ENCODE assay signal across 10 mouse cellular contexts in the genomic region with DNA sequence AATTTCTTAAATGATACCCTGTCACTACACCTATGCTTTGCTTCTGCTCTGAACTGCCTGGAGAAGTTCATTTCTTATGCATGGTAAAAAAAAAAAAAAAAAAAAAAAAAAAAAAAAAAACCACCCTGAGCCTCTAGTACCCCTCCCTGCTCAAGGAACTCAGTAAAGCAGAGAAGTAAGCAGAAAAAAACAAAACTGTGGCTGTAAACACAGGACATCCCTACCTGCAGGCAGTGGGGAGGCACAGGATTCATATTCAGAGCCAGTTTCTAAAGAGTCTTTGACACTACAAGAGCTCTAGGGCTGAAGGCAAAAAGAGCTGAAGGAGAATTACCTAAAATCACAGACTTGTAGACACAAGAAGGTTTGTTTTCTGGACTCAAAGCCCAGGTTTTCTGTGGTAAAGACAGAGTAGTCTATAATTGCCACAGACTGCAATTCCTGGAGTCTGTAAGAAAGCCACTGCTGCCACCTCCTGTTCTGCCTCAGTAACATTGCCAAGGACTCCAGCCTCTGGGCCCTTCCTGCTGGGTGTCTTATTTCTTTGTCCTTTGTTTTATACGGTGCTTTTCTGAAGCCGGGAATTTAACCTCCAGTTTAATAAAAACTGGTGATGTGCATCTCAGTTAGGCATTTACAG.
DNase-seq lines count a peak whose midpoint lies in the region; ATAC-seq and TF ChIP-seq lines count a peak whose summit lies in the region.
"Had no signal": no experiment of that assay in that cellular context is flagged by ENCODE, and none has a peak within 500 bp of the region (broad histone marks: within the 10 kb centered on the region; RNA-seq: fewer than 3 reads in every experiment).

No protein-coding gene starts in this region.

- no peaks in the 10 kb centered on the region for H3K9me3 ChIP-seq in heart, embryonic 10.5 days
- no peaks in the 10 kb centered on the region for H3K9me3 ChIP-seq in forebrain, embryonic 11.5 days (ENCODE audit: control insufficient read depth, low read length)
- no peaks in the 10 kb centered on the region for H3K9me3 ChIP-seq in intestine, postnatal 0 days (ENCODE audit: control insufficient read depth)

- TF ChIP-seq CTCF in heart, adult 2 months (IDR thresholded peaks at IDR 0.05): peak; percentile 77
- TF ChIP-seq CTCF in intestine, postnatal 0 days (IDR thresholded peaks at IDR 0.05; ENCODE audit: low read depth): peak; percentile 74

- DNase-seq in heart, adult 2 months: no peak
- no peak for DNase-seq in heart, embryonic 10.5 days (ENCODE audit: low spot score)
- peak; percentile 61 for DNase-seq in brain, embryonic 18.5 days (ENCODE audit: low read depth, low spot score)
- DNase-seq in forebrain, embryonic 11.5 days (ENCODE audit: low spot score): peak; percentile 66
- DNase-seq in left cerebral cortex, postnatal 36 days (ENCODE audit: low spot score in 2 of 2): peak; percentile 26 to 44
- peak; percentile 77 to 78 for DNase-seq in right cerebral cortex, postnatal 10 days (ENCODE audit: low spot score in 2 of 2)
- DNase-seq in thymus, postnatal 36 days: no peak

- WGBS in heart, adult 2 months: 17% methylated on average over 2 of the region's 2 CpGs
- 45% methylated on average over 2 of the region's 2 CpGs for WGBS in heart, embryonic 10.5 days
- 16% methylated on average over 2 of the region's 2 CpGs for WGBS in forebrain, embryonic 11.5 days
- WGBS in intestine, postnatal 0 days: 26% methylated on average over 2 of the region's 2 CpGs

- H3K79me2 ChIP-seq in heart, adult 2 months (replicated peaks; ENCODE audit: control insufficient read depth, insufficient read depth, low read length): no peaks in the 10 kb centered on the region

- no peak overlapping the region for H3K27ac ChIP-seq in heart, adult 2 months
- H3K27ac ChIP-seq in heart, embryonic 10.5 days: no peak overlapping the region
- no peak overlapping the region for H3K27ac ChIP-seq in forebrain, embryonic 11.5 days (ENCODE audit: low read depth, low read length)
- H3K27ac ChIP-seq in intestine, postnatal 0 days (ENCODE audit: low read depth, low read length): no peak overlapping the region
- H3K27ac ChIP-seq: liver, embryonic 14.5 days had no signal

- H3K36me3 ChIP-seq in heart, adult 2 months (ENCODE audit: control insufficient read depth, insufficient read depth, low read length): no peaks in the 10 kb centered on the region
- H3K36me3 ChIP-seq in heart, embryonic 10.5 days: no peaks in the 10 kb centered on the region
- no peaks in the 10 kb centered on the region for H3K36me3 ChIP-seq in forebrain, embryonic 11.5 days (ENCODE audit: control insufficient read depth, insufficient read depth, low read length)
- no peaks in the 10 kb centered on the region for H3K36me3 ChIP-seq in intestine, postnatal 0 days (ENCODE audit: control insufficient read depth, insufficient read depth)
- H3K36me3 ChIP-seq: G1E had no signal

- 0 out of 2 replicates have a peak, but pooled peaks have one; percentile 22 for TF ChIP-seq EP300 in heart, adult 2 months (IDR thresholded peaks at IDR 0.05; ENCODE audit: insufficient read depth, low read depth, low read length)

- TF ChIP-seq POLR2A in heart, adult 2 months (IDR thresholded peaks at IDR 0.05; ENCODE audit: insufficient read depth, low read depth, low read length): no peak

- no peaks in the 10 kb centered on the region for H3K27me3 ChIP-seq in heart, adult 2 months (ENCODE audit: control insufficient read depth, insufficient read depth, low read length)
- no peaks in the 10 kb centered on the region for H3K27me3 ChIP-seq in heart, embryonic 10.5 days (ENCODE audit: insufficient read depth, poor library complexity, severe bottlenecking)
- no peaks in the 10 kb centered on the region for H3K27me3 ChIP-seq in forebrain, embryonic 11.5 days (ENCODE audit: control insufficient read depth, insufficient read depth, low read length)
- H3K27me3 ChIP-seq in intestine, postnatal 0 days (replicated peaks; ENCODE audit: control insufficient read depth, insufficient read depth, low read length): no peaks in the 10 kb centered on the region

- peak; percentile 87 for ATAC-seq in forebrain, embryonic 11.5 days (replicated peaks; ENCODE audit: low FRiP score)
- no peak for ATAC-seq in intestine, postnatal 0 days

- intact Hi-C loops in heart, adult 2 months (cut with DNase I): loop anchor here (1.0 to 5.0 kb wide), 3 partner anchors 188 to 958 kb away; no protein-coding TSS in a partner anchor
- intact Hi-C loops in left cerebral cortex, postnatal 36 days (cut with DNase I): loop anchor here (5.0 to 10.0 kb wide), 3 partner anchors 177 to 957 kb away; a partner anchor contains a TSS

- H3K4me3 ChIP-seq in heart, adult 2 months: no peak overlapping the region
- no peak overlapping the region for H3K4me3 ChIP-seq in heart, embryonic 10.5 days
- H3K4me3 ChIP-seq in forebrain, embryonic 11.5 days (ENCODE audit: low read depth, low read length): no peak overlapping the region
- no peak overlapping the region for H3K4me3 ChIP-seq in intestine, postnatal 0 days (ENCODE audit: low read depth, low read length)

- no peaks in the 10 kb centered on the region for H3K4me1 ChIP-seq in heart, adult 2 months (ENCODE audit: control insufficient read depth, insufficient read depth, low read length)
- no peaks in the 10 kb centered on the region for H3K4me1 ChIP-seq in heart, embryonic 10.5 days
- no peaks in the 10 kb centered on the region for H3K4me1 ChIP-seq in forebrain, embryonic 11.5 days (replicated peaks; ENCODE audit: control insufficient read depth, insufficient read depth, low read length)
- no peaks in the 10 kb centered on the region for H3K4me1 ChIP-seq in intestine, postnatal 0 days (replicated peaks; ENCODE audit: control insufficient read depth, insufficient read depth, low read length)

- H3K9ac ChIP-seq in heart, adult 2 months (ENCODE audit: low read depth, low read length): no peak overlapping the region
- no peak overlapping the region for H3K9ac ChIP-seq in forebrain, embryonic 11.5 days (ENCODE audit: low read length)
- no peak overlapping the region for H3K9ac ChIP-seq in intestine, postnatal 0 days (ENCODE audit: low read depth, low read length)
- H3K9ac ChIP-seq: liver, embryonic 14.5 days had no signal

- H3K4me2 ChIP-seq in forebrain, embryonic 11.5 days (ENCODE audit: low read depth, low read length, severe bottlenecking): no peak overlapping the region
- H3K4me2 ChIP-seq in intestine, postnatal 0 days (replicated peaks; ENCODE audit: low read depth): no peak overlapping the region

Comparison
In these comparisons a context has a peak if more than half of its experiments do, and no peak if none do; other contexts are left out.
1. DNase-seq: peak in brain, embryonic 18.5 days (single experiment), forebrain, embryonic 11.5 days (single experiment), left cerebral cortex, postnatal 36 days (2 of 2) and right cerebral cortex, postnatal 10 days (2 of 2); none in heart, adult 2 months (0 of 2), heart, embryonic 10.5 days (single experiment) and thymus, postnatal 36 days (0 of 2).